Mouse (Mus musculus) brain, embryonic 14.5 days (tissue): ENCODE results near the gene Plcg1.

ENCODE experiments used
- CTCF ChIP-seq: fragments of 200-500 bp; IDR thresholded peaks from 2 replicates; pipeline ENCODE4 v1.5.1; 2012; ENCODE audit warnings: inconsistent platforms, mild to moderate bottlenecking, moderate library complexity, borderline replicate concordance; ENCODE audit not compliant: insufficient read depth, insufficient read length; ENCODE audit errors: extremely low read depth
- POLR2A ChIP-seq: fragments of 200-500 bp; IDR thresholded peaks from 2 replicates; pipeline ENCODE4 v1.6.1; 2012; ENCODE audit warnings: mild to moderate bottlenecking, inconsistent platforms, borderline replicate concordance; ENCODE audit not compliant: poor library complexity, insufficient read depth, insufficient read length, severe bottlenecking; ENCODE audit errors: extremely low read depth

DNA sequence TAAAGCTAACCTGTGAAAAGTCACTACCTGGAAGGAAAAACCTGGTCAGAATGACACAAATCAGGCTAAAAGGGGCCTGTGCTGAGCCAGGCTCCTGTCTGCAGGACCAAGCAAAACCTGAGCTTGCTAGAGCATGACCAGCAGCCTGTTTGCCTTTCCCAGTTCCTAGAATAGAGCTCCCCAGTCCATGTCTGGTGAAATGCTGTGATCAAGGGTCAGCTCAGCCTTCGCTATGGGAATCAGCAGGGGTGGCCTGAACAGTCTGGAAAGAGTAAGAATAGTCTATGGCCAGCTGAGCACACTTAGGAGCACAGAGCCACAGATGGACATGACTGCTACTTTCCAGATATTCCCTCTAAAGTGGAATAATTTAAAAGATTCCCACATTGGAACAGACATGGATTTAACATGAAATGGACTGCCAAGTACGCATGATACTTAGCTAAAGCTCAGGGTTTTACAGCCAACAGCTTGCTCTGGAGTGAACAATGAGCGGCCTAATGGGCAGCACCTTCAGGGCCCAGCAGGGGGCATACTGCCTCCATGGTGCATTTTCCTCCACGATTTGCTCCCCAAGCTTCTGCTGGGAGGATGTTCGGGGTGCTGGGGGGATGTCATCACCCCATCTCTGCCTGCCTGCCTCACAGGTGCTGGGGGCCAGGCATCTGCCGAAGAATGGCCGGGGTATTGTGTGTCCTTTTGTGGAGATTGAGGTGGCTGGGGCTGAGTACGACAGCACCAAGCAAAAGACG lies 29.5 kb downstream of the Plcg1 start:
- TF ChIP-seq CTCF: peak; percentile 57
- no peak for TF ChIP-seq POLR2A
